Mouse (Mus musculus) hindbrain, embryonic 12.5 days (tissue): ENCODE measurements around the gene Pi4k2b. TPM values are rescaled to one million over a fixed set of nuclear protein-coding genes. Genes with fewer than 3 reads are reported as not detected.
A peak's percentile ranks its signal among the peaks of the same experiment; 100 is the strongest.
"Not testable (repeated sequence)": the region's sequence is repeated elsewhere in the genome, so short reads cannot be mapped to it uniquely, and the experiment has no call there.

Experiments
- ATAC-seq: fragments of 200-750 bp; cut with Nextera tagmentation; 2 replicates; pipeline ENCODE4 v1.8.0; 2017; ENCODE audit warnings: moderate TSS enrichment; ENCODE audit not compliant: low FRiP score
- H3K27ac ChIP-seq: fragments of 300-500 bp; sonication (generic); 2 replicates; pipeline ENCODE4 v1.5.1; 2016; ENCODE audit warnings: mild to moderate bottlenecking
- H3K27me3 ChIP-seq: fragments of 300-500 bp; sonication (generic); 2 replicates; pipeline ENCODE4 v1.6.1; 2016; ENCODE audit warnings: mild to moderate bottlenecking
- H3K36me3 ChIP-seq: fragments of 300-500 bp; sonication (generic); 2 replicates; pipeline ENCODE4 v1.6.1; 2016; ENCODE audit warnings: mild to moderate bottlenecking
- H3K4me1 ChIP-seq: fragments of 300-500 bp; sonication (generic); 2 replicates; pipeline ENCODE4 v1.6.1; 2016
- H3K4me2 ChIP-seq: fragments of 300-500 bp; sonication (generic); replicated peaks from 2 replicates; pipeline ENCODE4 v1.6.1; 2016; ENCODE audit warnings: mild to moderate bottlenecking
- H3K4me3 ChIP-seq: fragments of 300-500 bp; sonication (generic); 2 replicates; pipeline ENCODE4 v1.5.1; 2016; ENCODE audit warnings: mild to moderate bottlenecking
- H3K9ac ChIP-seq: fragments of 300-500 bp; sonication (generic); 2 replicates; pipeline ENCODE4 v1.6.1; 2016; ENCODE audit warnings: mild to moderate bottlenecking, moderate library complexity
- H3K9me3 ChIP-seq: fragments of 300-500 bp; sonication (generic); replicated peaks from 2 replicates; pipeline ENCODE4 v1.6.1; 2016; ENCODE audit warnings: mild to moderate bottlenecking
- WGBS: fragments of 180-500 bp; shearing (Covaris S2); methylation state at CpG from one replicate; pipeline ENCODE4 v1.1.7; 2016; 5-methylcytosine and 5-hydroxymethylcytosine counted together
- polyA plus RNA-seq: library from polyadenylated mRNA; unstranded; fragments of >200 nt; fragmentation: Nextera tagmentation; extraction: Ambion mirVana; gene quantifications from 2 replicates; pipeline ENCODE4 v1.2.1, GENCODE M21; 2016

Gene Pi4k2b
- polyA plus RNA-seq, 1 experiment from 2014 or later: 18.9 TPM

DNA sequence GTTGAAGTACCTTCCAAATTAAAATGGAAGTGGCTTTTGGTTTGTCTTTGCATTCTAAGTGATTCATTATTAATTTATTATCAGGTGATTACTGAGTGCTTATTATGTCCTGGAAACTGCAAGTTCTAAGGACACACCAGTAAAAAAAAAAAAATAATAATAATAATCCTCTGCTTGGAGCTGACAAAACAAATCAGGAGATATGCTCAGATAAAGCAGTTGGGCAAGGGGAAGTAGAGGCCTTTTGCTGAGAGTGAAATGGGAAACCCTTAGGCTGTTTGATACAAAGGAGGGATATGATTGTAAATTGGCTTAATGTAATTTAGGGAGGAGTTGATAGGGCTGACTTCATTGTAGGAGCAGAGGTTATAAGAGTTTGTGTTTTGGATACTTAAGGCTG, 5.5 kb downstream of the Pi4k2b start:
- Histone ChIP-seq H3K4me3 (no peak overlapping the region), H3K9ac (no peak overlapping the region), H3K4me1 (no peaks in the 10 kb centered on the region; the same call in 1 of the 2 replicates), H3K27ac (no peak overlapping the region), H3K4me2 (no peak overlapping the region), H3K27me3 (no peaks in the 10 kb centered on the region), H3K36me3 (no peaks in the 10 kb centered on the region), H3K9me3 (no peaks in the 10 kb centered on the region)
- no peak for ATAC-seq

DNA sequence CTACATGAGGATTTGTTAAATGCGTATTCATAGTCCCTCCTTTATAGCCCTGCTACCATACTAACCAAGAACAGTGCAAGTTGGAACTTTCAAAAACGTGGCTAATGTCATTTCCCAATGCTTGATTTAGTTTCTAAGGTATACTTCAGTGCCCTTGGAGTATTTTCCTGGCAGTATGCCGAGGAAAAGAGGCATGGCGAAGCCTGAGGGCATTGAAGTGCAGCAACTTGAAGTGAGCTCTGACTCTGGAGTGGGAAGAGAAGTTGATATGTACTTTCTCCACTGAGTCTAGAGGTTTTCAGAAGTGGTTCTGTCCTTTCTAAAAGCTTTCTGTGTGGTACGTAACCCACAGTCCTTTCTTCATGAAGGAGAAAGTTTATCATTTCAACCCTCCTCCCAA, 7.4 kb downstream of the Pi4k2b start:
- WGBS: 84% methylated on average over 5 of the region's 5 CpGs
- no peak overlapping the region for H3K27ac ChIP-seq
- no peak overlapping the region for H3K4me3 ChIP-seq
- H3K36me3 ChIP-seq: no peaks in the 10 kb centered on the region
- no peak overlapping the region for H3K9ac ChIP-seq
- no peaks in the 10 kb centered on the region for H3K4me1 ChIP-seq
- no peak for ATAC-seq
- no peak overlapping the region for H3K4me2 ChIP-seq
- H3K27me3 ChIP-seq: no peaks in the 10 kb centered on the region
- no peaks in the 10 kb centered on the region for H3K9me3 ChIP-seq

DNA sequence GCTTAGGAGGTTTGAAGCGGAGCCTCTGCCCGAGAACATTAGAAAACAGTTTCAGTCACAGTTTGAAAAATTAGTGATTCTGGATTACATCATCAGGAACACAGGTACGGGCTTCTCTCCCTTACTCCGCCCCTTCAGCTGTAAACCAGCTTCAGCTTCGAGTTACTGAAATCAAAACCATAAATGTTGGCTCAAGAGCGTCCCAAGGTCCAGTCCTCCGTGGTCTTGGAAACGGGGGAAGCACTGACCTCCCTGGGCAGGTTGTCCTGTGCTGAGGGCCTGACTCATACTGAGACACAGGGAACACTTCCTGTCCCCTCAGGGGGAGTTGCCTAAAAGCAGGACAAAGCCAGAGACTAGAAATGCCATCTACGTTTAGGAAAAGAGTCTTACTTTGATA, 11.8 kb downstream of the Pi4k2b start:
- H3K36me3 ChIP-seq: no peaks in the 10 kb centered on the region
- no peak for ATAC-seq
- no peak overlapping the region for H3K4me3 ChIP-seq

DNA sequence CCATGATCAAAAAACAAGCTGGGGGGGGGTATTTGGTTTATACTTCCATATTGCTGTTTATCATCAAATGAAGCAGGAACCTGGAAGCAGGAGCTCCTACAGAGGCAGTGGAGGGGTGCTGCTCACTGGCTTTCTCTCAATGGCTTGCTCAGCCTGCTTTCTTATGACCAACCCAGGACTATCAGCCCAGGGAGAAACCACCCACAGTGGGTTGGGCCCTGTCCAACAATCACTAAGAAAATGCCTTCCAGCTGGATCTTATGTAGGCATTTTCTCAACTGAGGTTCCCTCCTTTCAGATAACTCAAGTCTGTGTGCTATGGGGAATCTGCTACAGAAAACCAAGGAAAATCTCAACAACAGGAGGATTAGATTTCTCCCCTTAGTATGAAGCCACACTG, 12.8 kb downstream of the Pi4k2b start:
- Histone ChIP-seq H3K9ac (no peak overlapping the region), H3K4me2 (no peak overlapping the region), H3K27ac (no peak overlapping the region), H3K4me1 (no peaks in the 10 kb centered on the region), H3K36me3 (no peaks in the 10 kb centered on the region), H3K9me3 (no peaks in the 10 kb centered on the region), H3K4me3 (no peak overlapping the region), H3K27me3 (no peaks in the 10 kb centered on the region)
- no peak for ATAC-seq

More for the DNA sequence above, 11.8 kb downstream of the Pi4k2b start:
- H3K9me3 ChIP-seq: no peaks in the 10 kb centered on the region
- no peak overlapping the region for H3K4me2 ChIP-seq
- H3K27me3 ChIP-seq: no peaks in the 10 kb centered on the region
- H3K9ac ChIP-seq: no peak overlapping the region
- 84% methylated on average over 9 of the region's 9 CpGs for WGBS
- no peak overlapping the region for H3K27ac ChIP-seq
- no peaks in the 10 kb centered on the region for H3K4me1 ChIP-seq

DNA sequence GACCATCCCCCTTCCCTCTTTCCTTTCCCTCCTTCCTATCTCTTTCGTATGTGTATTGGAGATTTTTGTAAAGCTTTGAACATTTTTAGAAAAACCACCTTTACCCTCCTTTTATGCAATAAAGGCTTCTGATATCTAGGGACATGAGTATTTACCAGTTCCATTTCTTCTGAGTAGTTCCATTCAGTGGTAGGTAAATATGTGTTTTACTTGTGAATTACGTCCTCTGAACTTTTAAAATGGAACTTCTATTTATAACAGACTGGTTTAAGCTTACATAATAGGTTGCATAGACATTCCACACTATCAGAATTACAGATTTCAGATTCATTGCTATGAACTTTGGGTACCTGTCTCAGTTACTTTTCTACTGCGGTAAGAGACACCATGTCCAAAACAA, 14.0 kb downstream of the Pi4k2b start:
- Histone ChIP-seq H3K4me1 (no peaks in the 10 kb centered on the region), H3K27me3 (no peaks in the 10 kb centered on the region), H3K36me3 (no peaks in the 10 kb centered on the region), H3K4me2 (no peak overlapping the region), H3K27ac (no peak overlapping the region), H3K4me3 (no peak overlapping the region), H3K9ac (no peak overlapping the region), H3K9me3 (no peaks in the 10 kb centered on the region)
- WGBS: 95% methylated on average over 3 of the region's 3 CpGs
- no peak for ATAC-seq

DNA sequence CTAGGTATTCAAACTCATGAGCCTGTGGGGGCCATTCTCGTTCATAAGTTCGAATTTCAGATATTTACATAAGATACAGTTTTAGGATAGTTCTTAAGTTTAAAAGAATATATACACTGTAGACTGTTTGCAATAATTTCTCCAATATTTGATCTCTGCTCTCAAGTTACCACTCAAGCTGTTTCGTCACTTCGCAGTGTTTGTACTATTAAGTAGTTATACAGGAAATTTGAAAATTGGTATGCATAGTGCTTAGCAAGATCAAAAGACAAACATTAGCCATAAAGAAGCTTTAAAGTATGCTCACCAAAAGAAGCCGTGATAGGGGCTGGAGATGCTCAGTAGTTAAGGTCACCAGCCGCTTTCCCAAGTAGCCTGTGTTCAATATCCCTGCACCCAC, 14.6 kb downstream of the Pi4k2b start:
- ATAC-seq: no peak
- H3K27me3 ChIP-seq: no peaks in the 10 kb centered on the region
- H3K4me2 ChIP-seq: no peak overlapping the region
- no peak overlapping the region for H3K9ac ChIP-seq
- H3K4me3 ChIP-seq: no peak overlapping the region
- no peaks in the 10 kb centered on the region for H3K36me3 ChIP-seq
- H3K4me1 ChIP-seq: no peaks in the 10 kb centered on the region
- H3K27ac ChIP-seq: no peak overlapping the region
- WGBS: 95% methylated on average over 6 of the region's 6 CpGs
- H3K9me3 ChIP-seq: no peaks in the 10 kb centered on the region

DNA sequence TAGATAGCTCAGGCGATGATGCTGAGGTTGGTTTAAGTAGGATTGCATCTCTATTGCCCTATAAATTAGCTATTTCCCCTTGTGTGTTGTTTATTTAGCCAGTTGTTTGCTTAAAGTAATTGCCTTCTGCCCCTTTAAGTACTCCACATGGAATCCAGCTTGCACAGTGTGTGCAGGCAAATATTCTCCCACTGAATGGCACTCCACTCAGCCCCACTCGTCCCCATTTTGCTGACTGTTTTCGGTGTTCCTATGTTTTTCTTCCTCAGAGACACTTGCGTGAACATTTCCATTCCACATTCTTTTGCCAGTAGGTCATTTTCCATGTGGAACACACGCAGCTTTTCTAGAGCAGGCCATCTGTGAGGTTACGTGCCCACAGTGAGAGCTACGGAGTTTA, 21.2 kb downstream of the Pi4k2b start:
- H3K27ac ChIP-seq: no peak overlapping the region
- H3K27me3 ChIP-seq: no peaks in the 10 kb centered on the region
- WGBS: 88% methylated on average over 7 of the region's 7 CpGs
- no peak for ATAC-seq
- no peak overlapping the region for H3K4me2 ChIP-seq
- no peak overlapping the region for H3K4me3 ChIP-seq
- no peaks in the 10 kb centered on the region for H3K9me3 ChIP-seq
- no peaks in the 10 kb centered on the region for H3K36me3 ChIP-seq
- H3K9ac ChIP-seq: no peak overlapping the region
- H3K4me1 ChIP-seq: no peaks in the 10 kb centered on the region

DNA sequence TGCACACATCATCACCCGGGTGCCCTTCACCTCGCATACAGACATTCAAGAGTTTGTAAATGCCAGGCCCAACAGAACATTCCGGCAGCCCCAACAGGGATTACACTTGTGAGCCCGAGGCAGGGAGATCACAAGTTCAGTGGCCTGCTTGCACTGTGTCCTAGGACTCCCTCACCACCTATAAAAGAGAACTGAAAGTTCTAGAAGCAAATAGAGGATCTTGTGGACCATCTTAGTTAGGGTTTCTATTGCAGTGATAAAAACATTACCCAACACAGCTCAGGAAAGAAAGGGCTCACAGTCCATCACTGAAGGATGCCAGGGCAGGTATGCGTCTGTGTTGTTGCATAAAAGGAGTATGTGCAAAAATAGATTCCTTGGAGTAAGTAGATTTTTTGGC, 32.9 kb downstream of the Pi4k2b start:
- Histone ChIP-seq H3K27me3 (no peaks in the 10 kb centered on the region), H3K27ac (no peak overlapping the region), H3K4me1 (no peaks in the 10 kb centered on the region), H3K4me2 (no peak overlapping the region), H3K9ac (no peak overlapping the region), H3K4me3 (no peak overlapping the region), H3K9me3 (no peaks in the 10 kb centered on the region), H3K36me3 (peaks cover 5% of the 10 kb centered on the region; the same call in 1 of the 2 replicates)
- no peak for ATAC-seq
- WGBS: 93% methylated on average over 5 of the region's 5 CpGs

DNA sequence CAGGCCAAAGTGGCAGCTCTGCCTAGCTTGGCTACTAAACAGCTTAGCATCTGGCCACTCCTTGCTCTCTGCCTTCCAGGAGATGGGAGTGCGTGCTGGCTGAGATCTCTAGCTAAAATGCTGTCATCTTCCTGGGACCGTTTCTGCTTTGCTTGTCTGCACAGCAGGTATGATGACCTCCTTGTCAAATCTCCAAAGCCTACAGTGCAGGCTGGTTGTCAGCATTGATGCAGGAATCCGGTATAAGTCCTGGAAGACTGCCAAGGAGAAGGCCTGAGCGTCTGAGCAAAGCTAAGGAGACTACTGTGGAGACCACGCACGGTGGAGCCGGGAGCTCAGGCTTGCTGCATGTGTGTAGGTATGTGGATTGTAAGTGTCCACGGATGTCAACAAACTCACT, 33.9 kb downstream of the Pi4k2b start, which contains the start of gene Zcchc4:
TSS of gene Zcchc4 (plus strand) at position 173 of the 400 bp plus-strand sequence.
- no peaks in the 10 kb centered on the region for H3K4me1 ChIP-seq
- H3K27me3 ChIP-seq: no peaks in the 10 kb centered on the region
- no peak within 1 kb of the TSS for H3K27ac ChIP-seq
- WGBS: 75% methylated on average over 8 of the region's 8 CpGs
- H3K4me3 ChIP-seq: no peak within 1 kb of the TSS
- H3K9ac ChIP-seq: no peak within 1 kb of the TSS
- H3K36me3 ChIP-seq: no peaks in the 10 kb centered on the region
- no peaks in the 10 kb centered on the region for H3K9me3 ChIP-seq
- no peak within 1 kb of the TSS for H3K4me2 ChIP-seq
- no peak for ATAC-seq

DNA sequence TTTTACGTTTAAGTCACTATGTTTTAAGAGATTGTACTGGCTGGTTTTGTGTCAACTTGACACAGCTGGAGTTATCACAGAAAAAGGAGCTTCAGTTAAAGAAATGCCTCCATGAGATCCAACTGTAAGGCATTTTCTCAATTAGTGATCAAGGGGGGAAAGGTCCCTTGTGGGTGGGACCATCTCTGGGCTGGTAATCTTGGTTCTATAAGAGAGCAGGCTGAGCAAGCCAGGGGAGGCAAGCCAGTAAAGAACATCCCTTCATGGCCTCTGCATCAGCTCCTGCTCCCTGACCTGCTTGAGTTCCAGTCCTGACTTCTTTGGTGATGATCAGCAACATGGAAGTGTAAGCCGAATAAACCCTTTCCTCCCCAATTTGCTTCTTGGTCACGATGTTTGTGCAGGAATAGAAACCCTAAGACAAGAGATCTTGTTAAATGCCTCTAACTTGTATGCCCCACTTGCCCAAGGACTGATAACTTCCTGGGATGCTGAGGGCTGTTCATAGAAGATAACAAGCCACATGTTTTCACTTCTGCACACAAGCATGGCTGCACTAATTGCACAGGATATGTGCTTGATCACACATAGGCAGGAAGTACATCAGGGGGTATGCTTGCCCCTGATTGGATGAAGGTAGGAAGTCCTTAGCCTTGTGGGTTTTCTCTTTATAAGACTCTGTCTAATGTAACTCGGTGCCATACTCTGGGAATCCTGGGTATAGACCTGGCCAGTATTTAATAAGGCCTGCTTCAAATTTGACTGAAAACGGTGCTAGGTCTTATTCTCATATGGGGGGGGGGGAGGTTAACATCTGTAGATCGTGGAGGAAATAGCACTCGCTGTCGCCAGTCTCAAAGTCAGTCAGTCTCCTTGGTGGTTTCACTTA, 35.3 kb downstream of the Pi4k2b start:
- not testable (repeated sequence) for H3K4me2 ChIP-seq, H3K27me3 ChIP-seq, H3K4me3 ChIP-seq, H3K4me1 ChIP-seq, H3K36me3 ChIP-seq, H3K9ac ChIP-seq, ATAC-seq, H3K9me3 ChIP-seq, H3K27ac ChIP-seq
- WGBS: 95% methylated on average over 8 of the region's 8 CpGs

DNA sequence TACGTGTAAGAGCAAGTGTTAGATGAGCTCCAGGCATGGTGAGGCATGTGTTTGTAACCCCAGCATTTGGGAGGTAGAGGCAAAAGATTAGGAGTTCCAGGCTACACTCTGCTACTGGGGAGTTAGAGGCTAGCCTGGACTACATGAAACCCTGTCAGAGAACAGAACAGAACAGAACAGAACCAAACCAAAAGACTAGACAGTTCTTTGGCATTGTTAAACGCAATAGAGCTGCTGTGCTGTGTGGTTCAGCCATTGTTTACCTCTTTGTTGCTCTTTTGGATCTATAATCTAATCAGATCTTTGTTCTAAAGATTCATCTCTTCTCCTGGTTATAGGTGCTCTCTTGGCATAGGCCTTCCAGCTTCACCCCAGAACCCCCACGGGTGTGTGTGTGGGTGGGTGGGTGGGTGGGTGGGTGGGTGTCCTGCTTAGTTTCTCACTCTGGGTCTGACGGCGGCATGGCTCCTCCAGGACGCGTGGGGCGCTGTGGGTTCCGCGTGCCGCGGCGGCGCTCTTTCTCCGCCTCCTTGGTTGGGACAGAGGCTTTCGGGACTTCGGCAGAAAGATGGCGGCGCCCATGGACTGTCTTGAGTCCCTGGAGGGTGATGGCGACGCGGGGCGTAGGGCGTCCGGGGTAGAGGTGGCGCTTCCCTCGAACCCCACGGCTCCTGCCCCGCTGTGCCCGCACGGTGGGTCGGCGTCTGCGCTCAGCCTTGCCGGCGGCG, 41.3 kb downstream of the Pi4k2b start:
- peak overlapping the region; percentile 89 for H3K27ac ChIP-seq
- H3K9ac ChIP-seq: peak overlapping the region; percentile 84
- 4% methylated on average over 37 of the region's 37 CpGs for WGBS
- no peaks in the 10 kb centered on the region for H3K9me3 ChIP-seq
- peak; percentile 98 for ATAC-seq
- no peaks in the 10 kb centered on the region for H3K4me1 ChIP-seq
- peak overlapping the region; percentile 84 for H3K4me3 ChIP-seq
- H3K36me3 ChIP-seq: peaks cover 11% of the 10 kb centered on the region
- H3K4me2 ChIP-seq: peak overlapping the region; percentile 57
- no peaks in the 10 kb centered on the region for H3K27me3 ChIP-seq

DNA sequence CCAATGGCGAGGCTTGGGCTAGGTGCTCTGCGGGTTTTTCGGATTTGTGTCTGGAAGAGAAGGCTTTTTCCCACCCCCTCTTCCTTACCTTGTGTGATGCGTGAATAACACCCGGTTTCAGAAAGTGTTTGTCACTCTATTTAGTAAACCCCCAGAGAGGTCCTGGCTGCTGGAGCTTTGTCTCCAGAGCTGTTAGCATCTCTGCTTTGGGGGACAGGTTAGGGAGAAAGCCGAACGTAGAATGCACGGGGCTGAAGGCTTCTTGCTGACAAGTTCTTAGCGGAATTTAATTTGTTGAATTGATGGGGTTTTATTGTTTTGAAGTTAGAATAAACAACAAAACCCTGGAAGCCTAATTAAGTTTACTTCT, 41.9 kb downstream of the Pi4k2b start:
- 0% methylated on average over 9 of the region's 9 CpGs for WGBS
- H3K4me1 ChIP-seq: no peaks in the 10 kb centered on the region

More for the DNA sequence above, 41.9 kb downstream of the Pi4k2b start:
- peaks cover 11% of the 10 kb centered on the region for H3K36me3 ChIP-seq
- no peaks in the 10 kb centered on the region for H3K27me3 ChIP-seq
- peak overlapping the region; percentile 84 for H3K9ac ChIP-seq
- H3K4me3 ChIP-seq: peak overlapping the region; percentile 84
- peak overlapping the region; percentile 89 for H3K27ac ChIP-seq
- H3K4me2 ChIP-seq: peak overlapping the region; percentile 57
- ATAC-seq: peak; percentile 84
- H3K9me3 ChIP-seq: no peaks in the 10 kb centered on the region
